Mouse (Mus musculus) liver, postnatal 0 days (tissue): Measurements from ENCODE around the gene Tfb1m.

ENCODE experiments used
- CTCF ChIP-seq: sonication (generic); IDR thresholded peaks from 2 replicates; pipeline ENCODE4 v1.5.1; 2016; ENCODE audit warnings: antibody characterized with exemption, low read depth
- EP300 ChIP-seq: IDR thresholded peaks from 2 replicates; pipeline ENCODE4 v1.6.1; 2016; ENCODE audit warnings: antibody characterized with exemption, low read depth, mild to moderate bottlenecking

DNA sequence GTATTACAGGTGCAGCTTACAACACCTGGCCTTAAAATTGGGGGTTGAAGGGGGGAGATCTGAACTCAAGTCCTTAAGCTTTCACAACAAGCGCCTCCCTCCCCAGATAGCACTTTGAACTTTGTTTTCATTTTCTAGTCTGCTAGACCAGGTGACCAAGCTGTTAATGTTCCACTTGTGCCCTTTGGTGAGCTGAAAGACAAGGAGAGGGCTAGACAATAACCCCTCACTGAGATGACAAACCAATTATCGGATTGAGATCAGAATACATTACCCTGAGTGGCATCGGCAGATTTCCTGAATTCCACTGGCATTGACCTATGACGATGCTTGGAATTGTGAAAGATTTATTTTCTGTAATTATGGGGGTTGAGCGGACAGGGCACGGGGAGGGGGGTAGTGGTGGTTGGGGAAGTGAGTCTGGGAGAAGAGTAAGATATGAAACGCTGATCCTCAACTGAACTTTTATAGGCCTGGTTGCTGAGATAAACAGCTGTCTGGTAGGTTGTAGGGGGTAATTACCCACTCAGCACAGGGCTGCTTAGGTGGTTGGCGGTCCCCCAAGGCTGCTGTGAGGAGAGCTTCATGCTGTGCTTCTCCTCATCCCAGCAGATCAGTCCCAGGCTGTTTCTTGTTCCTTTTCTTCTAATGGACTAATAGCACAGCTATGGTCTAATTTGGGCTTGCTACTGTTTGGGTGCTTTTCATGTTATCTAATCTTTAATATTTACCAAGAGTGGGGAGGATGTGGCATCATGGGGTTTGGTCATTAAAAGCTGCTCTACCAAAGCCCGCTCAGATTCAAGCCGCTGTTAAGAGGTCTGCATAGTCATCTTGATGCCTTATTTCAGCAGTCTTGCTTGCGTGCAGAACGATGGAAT is 69.6 kb downstream of the Tfb1m start:
- no peak for TF ChIP-seq CTCF
- no peak for TF ChIP-seq EP300
